Mouse (Mus musculus) kidney, postnatal 4 days (tissue): ENCODE measurements at regions not wholly inside any gene's neighbourhood (a gene's known extent, or its start where the extent isn't known, plus 50 kb on each side); places are given as distances from the start of the nearest gene placed in this dataset.
A peak's percentile ranks its signal among the peaks of the same experiment; 100 is the strongest.

Experiments used
- DNase-seq, 2 experiments: peaks; one replicate each; pipeline ENCODE4 v3.0.0; 2021; ENCODE audit warnings: mixed read lengths in 2 of 2

GRCm38 (mm10) chr16:49580708-49581107, 118.3 kb upstream of the Ift57 start:
- no peak for DNase-seq

- peak in 1 of 2 experiments; percentile 5 for DNase-seq
Measured at GRCm38 (mm10) chr16:49606500-49606899, 92.5 kb upstream of the Ift57 start.

- DNase-seq, result no peak
Measured at GRCm38 (mm10) chr16:49614801-49615200, 84.2 kb upstream of the Ift57 start.

- no peak for DNase-seq
Measured at GRCm38 (mm10) chr16:49615342-49616020, 83.6 kb upstream of the Ift57 start.

- DNase-seq, result peak; percentile 14 to 37
Measured at GRCm38 (mm10) chr16:49616263-49616872, 82.7 kb upstream of the Ift57 start.

GRCm38 (mm10) chr16:49633502-49633901, 65.5 kb upstream of the Ift57 start:
- no peak for DNase-seq

GRCm38 (mm10) chr16:49635506-49635905, 63.5 kb upstream of the Ift57 start:
- DNase-seq, result no peak

GRCm38 (mm10) chr16:49636467-49636866, 62.6 kb upstream of the Ift57 start:
- DNase-seq, result no peak

- no peak for DNase-seq
Measured at GRCm38 (mm10) chr16:49642696-49643095, 56.3 kb upstream of the Ift57 start.

- no peak for DNase-seq
Measured at GRCm38 (mm10) chr16:49644416-49644815, 54.6 kb upstream of the Ift57 start.

GRCm38 (mm10) chr16:49646479-49646878, 52.6 kb upstream of the Ift57 start:
- DNase-seq, result no peak
